Mouse (Mus musculus) bone marrow, adult 2 months (tissue): ENCODE measurements around the gene Cdk16. TPM values are rescaled to one million over a fixed set of nuclear protein-coding genes. Genes with fewer than 3 reads are reported as not detected.

Experiments
- H3K27ac ChIP-seq: fragments of 200-500 bp; 2 replicates; pipeline ENCODE4 v1.5.1; 2012; ENCODE audit warnings: low read depth, mild to moderate bottlenecking, control low read depth, inconsistent platforms, low read length; ENCODE audit not compliant: control insufficient read depth, poor library complexity, insufficient read depth
- H3K4me1 ChIP-seq: fragments of 200-500 bp; 2 replicates; pipeline ENCODE4 v1.6.1; 2011; ENCODE audit warnings: low read length; ENCODE audit not compliant: control insufficient read depth, insufficient read depth
- H3K4me3 ChIP-seq: fragments of 200-500 bp; replicated peaks from 2 replicates; pipeline ENCODE3; 2011; ENCODE audit warnings: mild to moderate bottlenecking, low read depth, low read length, control low read depth; ENCODE audit not compliant: control insufficient read depth
- CTCF ChIP-seq: fragments of 200-500 bp; IDR thresholded peaks from 2 replicates; pipeline ENCODE4 v1.5.1; 2011; ENCODE audit warnings: low read length, control low read depth; ENCODE audit not compliant: control insufficient read depth, insufficient read depth
- POLR2A ChIP-seq: fragments of 200-500 bp; IDR thresholded peaks from 2 replicates; pipeline ENCODE4 v1.6.1; 2011; ENCODE audit warnings: low read depth, mild to moderate bottlenecking, control low read depth, low read length, borderline replicate concordance; ENCODE audit not compliant: control insufficient read depth
- WGBS: fragments of 180-500 bp; shearing (Covaris S2); methylation state at CpG from one replicate; pipeline ENCODE4 v1.1.7; 2018; 5-methylcytosine and 5-hydroxymethylcytosine counted together
- polyA plus RNA-seq: library from polyadenylated mRNA; stranded (reverse); fragments of >200 nt; gene quantifications from 2 replicates; pipeline ENCODE4 v1.2.4, GENCODE M21; 2011; ENCODE audit warnings: low replicate concordance; ENCODE audit not compliant: missing spikeins, insufficient read depth, insufficient read length

The Cdk16 gene
- 61.5 and 71.7 TPM in 2 replicates for polyA plus RNA-seq

GRCm38 (mm10) chrX:20687519-20688067, at the start of gene Cdk16:
Cdk16 (plus strand) TSS chrX:20687954.
- H3K4me3 ChIP-seq = peak within 1 kb of the TSS; percentile 90
- WGBS = 13% methylated on average over 16 of the region's 16 CpGs
- no peaks in the 10 kb centered on the region for H3K4me1 ChIP-seq
- peak within 1 kb of the TSS; percentile 96 for H3K27ac ChIP-seq
- no peak for TF ChIP-seq CTCF

DNA sequence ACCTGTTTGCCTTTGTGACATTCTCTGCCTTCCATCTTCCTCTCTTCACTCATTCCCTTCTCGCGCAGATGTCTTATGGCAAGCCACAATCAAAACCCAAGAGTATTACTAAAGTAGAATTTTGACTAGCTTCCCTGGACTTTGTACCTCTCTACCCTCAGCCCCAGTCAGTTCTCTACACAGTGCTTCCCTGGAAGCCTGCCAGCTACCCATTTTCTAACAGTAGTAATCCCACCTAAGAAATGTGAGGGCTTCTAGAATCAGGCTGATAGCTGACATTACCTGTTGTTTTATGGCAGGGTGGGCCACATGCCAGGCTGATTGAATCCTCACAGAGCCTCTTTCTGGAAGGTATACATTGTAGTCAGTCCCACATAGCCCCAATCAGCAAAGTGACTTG, 49.6 kb upstream of the Cdk16 start:
- Histone ChIP-seq H3K4me3 (no peak overlapping the region), H3K27ac (no peak overlapping the region), H3K4me1 (no peaks in the 10 kb centered on the region)
- TF ChIP-seq CTCF = no peak
- TF ChIP-seq POLR2A = no peak
- WGBS = 94% methylated on average over 2 of the region's 2 CpGs

DNA sequence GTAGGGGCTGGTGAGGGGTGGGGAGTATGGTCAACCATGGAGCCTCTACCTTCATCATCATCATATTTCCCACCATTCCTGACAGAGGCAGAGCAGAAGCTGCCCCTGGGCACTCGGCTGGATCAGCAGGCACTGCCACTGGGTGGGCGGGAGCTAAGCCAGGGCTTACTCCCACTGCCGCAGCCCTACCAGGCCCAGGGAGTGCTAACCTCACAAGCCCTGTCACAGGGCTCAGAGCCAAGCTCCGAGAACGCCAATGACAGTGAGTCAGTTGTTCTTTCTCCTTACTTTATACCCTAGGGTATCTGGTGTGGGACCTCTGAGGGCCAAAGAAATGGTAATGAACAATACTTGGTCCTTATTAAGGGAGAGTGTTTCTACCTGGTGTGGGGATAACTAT, 43.0 kb upstream of the Cdk16 start:
- WGBS = 86% methylated on average over 5 of the region's 5 CpGs
- H3K4me1 ChIP-seq = no peaks in the 10 kb centered on the region
- no peak for TF ChIP-seq CTCF
- no peak for TF ChIP-seq POLR2A
- H3K27ac ChIP-seq = no peak overlapping the region
- no peak overlapping the region for H3K4me3 ChIP-seq

DNA sequence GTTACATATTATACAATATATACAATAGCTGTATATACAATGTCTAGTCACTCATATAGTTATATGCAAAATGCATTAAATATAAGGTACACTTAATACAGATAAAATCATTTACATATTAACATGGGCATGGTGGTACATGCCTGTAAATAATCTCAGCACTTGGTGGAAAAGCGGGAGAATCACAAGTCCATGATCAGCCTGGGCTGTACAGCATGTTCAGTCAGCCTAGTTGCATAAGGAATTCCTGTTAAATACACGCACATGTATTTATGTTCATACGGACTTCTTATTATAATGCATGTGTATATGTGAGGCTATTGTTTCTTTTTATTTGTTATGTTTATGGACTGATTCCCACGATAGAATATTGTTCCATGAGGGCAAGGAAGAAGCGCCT, 30.2 kb upstream of the Cdk16 start:
- WGBS = 14% methylated on average over 5 of the region's 5 CpGs
- Histone ChIP-seq H3K27ac (no peak overlapping the region), H3K4me1 (no peaks in the 10 kb centered on the region; the same call in 1 of the 2 replicates), H3K4me3 (no peak overlapping the region)
- TF ChIP-seq CTCF = no peak
- no peak for TF ChIP-seq POLR2A

- 8% methylated on average over 27 of the region's 27 CpGs for WGBS
Observed at GRCm38 (mm10) chrX:20658026-20658652, 29.6 kb upstream of the Cdk16 start, which contains the start of gene Uba1. Uba1 (plus strand) TSS chrX:20658326.

DNA sequence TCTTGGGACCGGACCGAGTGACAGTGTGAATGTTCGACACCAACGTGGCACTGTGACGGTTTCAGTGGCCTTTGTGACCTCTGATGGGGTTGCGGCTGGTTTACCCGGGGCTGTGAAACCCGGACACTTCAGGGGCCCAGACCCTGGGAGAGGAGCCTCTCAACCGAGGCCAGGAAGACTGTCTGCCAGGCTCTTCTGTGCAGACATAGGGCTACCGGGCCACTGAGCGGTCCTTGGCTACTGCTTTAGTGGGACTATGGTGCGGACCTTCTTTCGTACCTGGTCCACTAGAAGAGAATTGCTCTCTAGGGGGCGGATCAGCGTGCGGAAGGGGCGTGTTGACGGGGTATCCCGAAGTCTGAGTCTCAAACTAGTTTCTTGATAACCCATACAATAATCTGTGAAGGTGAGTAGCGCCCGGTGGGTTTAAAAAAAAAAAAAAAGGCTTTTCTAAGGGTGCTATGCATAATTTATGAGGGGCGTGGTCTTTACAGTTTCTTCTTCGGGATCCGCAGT, 28.8 kb upstream of the Cdk16 start:
- Histone ChIP-seq H3K4me3 (peak overlapping the region; percentile 77), H3K4me1 (no peaks in the 10 kb centered on the region; the same call in 1 of the 2 replicates), H3K27ac (peak overlapping the region; percentile 7)
- 16% methylated on average over 24 of the region's 24 CpGs for WGBS
- TF ChIP-seq CTCF (no peak), POLR2A (no peak)

More at GRCm38 (mm10) chrX:20658026-20658652, 29.6 kb upstream of the Cdk16 start, which contains the start of gene Uba1:
- no peak for TF ChIP-seq CTCF
- TF ChIP-seq POLR2A = peak; percentile 27; the same call in 1 of the 2 replicates
- Histone ChIP-seq H3K27ac (peak within 1 kb of the TSS; percentile 39), H3K4me3 (peak within 1 kb of the TSS; percentile 77), H3K4me1 (no peaks in the 10 kb centered on the region; the same call in 1 of the 2 replicates)

- no peak for TF ChIP-seq POLR2A
- TF ChIP-seq CTCF = no peak
- no peak overlapping the region for H3K27ac ChIP-seq
- no peaks in the 10 kb centered on the region; the same call in 1 of the 2 replicates for H3K4me1 ChIP-seq
- no peak overlapping the region for H3K4me3 ChIP-seq
- WGBS = 28% methylated on average over 5 of the region's 5 CpGs
Observed at GRCm38 (mm10) chrX:20662317-20662715, 25.4 kb upstream of the Cdk16 start.

DNA sequence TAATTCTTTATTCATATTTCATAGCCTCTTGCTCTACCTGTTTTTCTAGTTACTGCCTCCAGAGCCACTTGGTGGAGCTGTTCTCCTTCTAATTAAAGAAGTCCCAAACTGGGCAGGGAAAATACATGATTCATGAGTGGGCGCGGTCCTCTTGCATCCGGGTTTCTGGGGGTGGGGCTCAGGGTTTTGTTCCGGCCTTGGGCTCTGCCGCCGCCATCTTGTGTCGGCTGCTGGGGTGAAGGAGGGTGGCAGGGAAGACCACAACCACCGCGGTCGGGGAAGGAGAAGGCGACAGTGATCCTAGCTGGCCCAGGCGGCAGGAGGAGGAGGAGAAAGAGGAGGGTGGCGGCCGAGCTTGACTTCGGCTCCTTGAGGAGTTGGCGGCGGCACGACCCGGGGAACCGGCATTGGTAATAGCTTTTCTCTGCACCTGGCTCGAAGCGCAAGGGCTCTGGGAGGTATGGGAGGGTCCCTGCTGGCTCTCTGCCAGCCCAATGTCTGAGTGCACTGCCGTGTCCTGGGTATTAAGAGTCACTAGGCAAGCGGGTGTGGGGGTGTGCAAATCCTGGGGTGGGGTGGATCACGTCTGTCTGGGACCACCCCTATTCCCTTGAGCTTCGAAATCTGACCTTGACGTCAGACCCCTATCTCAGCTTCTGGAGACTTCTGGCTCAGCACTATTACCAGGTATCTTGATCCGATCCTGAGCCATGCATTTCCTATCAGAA, 24.9 kb upstream of the Cdk16 start:
- TF ChIP-seq CTCF = no peak
- TF ChIP-seq POLR2A = peak; percentile 67; the same call in 1 of the 2 replicates
- WGBS = 14% methylated on average over 27 of the region's 28 CpGs
- Histone ChIP-seq H3K27ac (peak overlapping the region; percentile 75), H3K4me3 (peak overlapping the region; percentile 99), H3K4me1 (no peaks in the 10 kb centered on the region)
